In genomic region chr5:92132127-92132526, GRCm38 (mm10) we compare ENCODE assay signal across 22 mouse cellular contexts. TPM values are rescaled to one million over a fixed set of nuclear protein-coding genes. Genes with fewer than 3 reads are reported as not detected.
DNase-seq lines count a peak whose midpoint lies in the region; ATAC-seq and TF ChIP-seq lines count a peak whose summit lies in the region.
"Had no signal": no experiment of that assay in that cellular context is flagged by ENCODE, and none has a peak within 500 bp of the region (broad histone marks: within the 10 kb centered on the region; RNA-seq: fewer than 3 reads in every experiment).

No protein-coding gene starts in this region.

- H3K4me3 ChIP-seq in gastrocnemius, adult 2 months: no peak overlapping the region
- no peak overlapping the region for H3K4me3 ChIP-seq in liver, adult 2 months (ENCODE audit: insufficient read depth, low read depth, low read length)
- no peak overlapping the region for H3K4me3 ChIP-seq in liver, embryonic 11.5 days (ENCODE audit: low read depth, low read length)
- H3K4me3 ChIP-seq in stomach, postnatal 0 days (ENCODE audit: low read depth, low read length): no peak overlapping the region
- H3K4me3 ChIP-seq: embryonic facial prominence, embryonic 10.5 days; forebrain, embryonic 13.5 days; hindbrain, embryonic 15.5 days; intestine, embryonic 15.5 days; limb, embryonic 15.5 days; midbrain, embryonic 12.5 days; neural tube, embryonic 12.5 days had no signal

- no peak for TF ChIP-seq POLR2A in liver, adult 2 months (IDR thresholded peaks at IDR 0.05; ENCODE audit: extremely low read depth, insufficient read depth, low read length)

- TF ChIP-seq EP300 in stomach, postnatal 0 days (optimal IDR thresholded peaks at IDR 0.05): no peak

- no peak for DNase-seq in gastrocnemius, adult 2 months
- no peak for DNase-seq in gastrocnemius, postnatal 4 days (ENCODE audit: low spot score in 2 of 2)
- DNase-seq in liver, adult 2 months (ENCODE audit: extremely low read depth, low read depth, low spot score): no peak
- DNase-seq in liver, embryonic 11.5 days (ENCODE audit: low spot score): no peak
- peak; percentile 52 for DNase-seq in ZHBTc4 (ENCODE audit: low read depth, low spot score)
- no peak for DNase-seq in stomach, postnatal 0 days (ENCODE audit: low spot score)
- no peak for DNase-seq in frontal cortex, postnatal 14 days (ENCODE audit: low spot score in 2 of 2)
- no peak for DNase-seq in embryo, embryonic 10 days (ENCODE audit: low spot score)
- DNase-seq: cerebellum, adult 2 months; cerebellum, postnatal 36 days; gastrocnemius, postnatal 36 days; heart, postnatal 4 days; kidney, postnatal 10 days; lung, postnatal 10 days; thymus, postnatal 4 days had no signal

- intact Hi-C loops in gastrocnemius, adult 2 months (cut with DNase I): no loop called here

- no peak overlapping the region for H3K4me2 ChIP-seq in liver, embryonic 11.5 days
- H3K4me2 ChIP-seq in stomach, postnatal 0 days (replicated peaks; ENCODE audit: low read depth): no peak overlapping the region
- H3K4me2 ChIP-seq: forebrain, embryonic 13.5 days; hindbrain, embryonic 15.5 days; intestine, embryonic 15.5 days; limb, embryonic 15.5 days; midbrain, embryonic 12.5 days; neural tube, embryonic 12.5 days had no signal

- TF ChIP-seq CTCF in gastrocnemius, adult 2 months (IDR thresholded peaks at IDR 0.05): peak; percentile 24
- TF ChIP-seq CTCF in liver, adult 2 months (IDR thresholded peaks at IDR 0.05; ENCODE audit: low read depth, low read length): peak; percentile 16; the same call in 1 of the 2 replicates
- TF ChIP-seq CTCF in stomach, postnatal 0 days (IDR thresholded peaks at IDR 0.05; ENCODE audit: low read depth): peak; percentile 21

- H3K79me2 ChIP-seq in liver, adult 2 months (ENCODE audit: control insufficient read depth, insufficient read depth, low read length): no peaks in the 10 kb centered on the region

- H3K27me3 ChIP-seq in liver, adult 2 months (ENCODE audit: control insufficient read depth, insufficient read depth, low read length): no peaks in the 10 kb centered on the region
- H3K27me3 ChIP-seq in liver, embryonic 11.5 days (replicated peaks; ENCODE audit: control insufficient read depth, insufficient read depth, low read length): no peaks in the 10 kb centered on the region
- no peaks in the 10 kb centered on the region for H3K27me3 ChIP-seq in stomach, postnatal 0 days (ENCODE audit: control insufficient read depth, insufficient read depth, low read length)
- H3K27me3 ChIP-seq: forebrain, embryonic 13.5 days; hindbrain, embryonic 15.5 days; intestine, embryonic 15.5 days; limb, embryonic 15.5 days; midbrain, embryonic 12.5 days; neural tube, embryonic 12.5 days had no signal

- ATAC-seq in liver, embryonic 11.5 days (replicated peaks; ENCODE audit: low FRiP score): no peak
- no peak for ATAC-seq in stomach, postnatal 0 days (ENCODE audit: low FRiP score, low TSS enrichment)
- ATAC-seq: forebrain, embryonic 13.5 days; intestine, embryonic 15.5 days had no signal

- no peak overlapping the region for H3K9ac ChIP-seq in liver, adult 2 months (ENCODE audit: low read depth, low read length)
- no peak overlapping the region for H3K9ac ChIP-seq in liver, embryonic 11.5 days (ENCODE audit: low read depth, low read length)
- H3K9ac ChIP-seq in stomach, postnatal 0 days (ENCODE audit: low read length): no peak overlapping the region
- H3K9ac ChIP-seq: forebrain, embryonic 13.5 days; hindbrain, embryonic 15.5 days; intestine, embryonic 15.5 days; limb, embryonic 15.5 days; midbrain, embryonic 12.5 days; neural tube, embryonic 12.5 days had no signal

- H3K36me3 ChIP-seq in liver, adult 2 months (ENCODE audit: control insufficient read depth, insufficient read depth, low read length): no peaks in the 10 kb centered on the region
- H3K36me3 ChIP-seq in liver, embryonic 11.5 days (ENCODE audit: control insufficient read depth, insufficient read depth, low read length): no peaks in the 10 kb centered on the region
- no peaks in the 10 kb centered on the region for H3K36me3 ChIP-seq in stomach, postnatal 0 days (ENCODE audit: control insufficient read depth, insufficient read depth, low read length)
- H3K36me3 ChIP-seq: hindbrain, embryonic 15.5 days; intestine, embryonic 15.5 days; limb, embryonic 15.5 days had no signal

- no peak overlapping the region for H3K27ac ChIP-seq in gastrocnemius, adult 2 months
- H3K27ac ChIP-seq in liver, adult 2 months (replicated peaks; ENCODE audit: insufficient read depth, low read depth, low read length): no peak overlapping the region
- no peak overlapping the region for H3K27ac ChIP-seq in liver, embryonic 11.5 days (ENCODE audit: low read depth, low read length)
- H3K27ac ChIP-seq in stomach, postnatal 0 days (replicated peaks): no peak overlapping the region
- H3K27ac ChIP-seq: embryonic facial prominence, embryonic 10.5 days; forebrain, embryonic 13.5 days; hindbrain, embryonic 15.5 days; intestine, embryonic 15.5 days; limb, embryonic 15.5 days; midbrain, embryonic 12.5 days; neural tube, embryonic 12.5 days had no signal

- H3K9me3 ChIP-seq in liver, embryonic 11.5 days (ENCODE audit: control insufficient read depth, low read length): no peaks in the 10 kb centered on the region
- H3K9me3 ChIP-seq in stomach, postnatal 0 days (ENCODE audit: control insufficient read depth, low read length): no peaks in the 10 kb centered on the region
- H3K9me3 ChIP-seq: forebrain, embryonic 13.5 days; hindbrain, embryonic 15.5 days; intestine, embryonic 15.5 days; limb, embryonic 15.5 days; midbrain, embryonic 12.5 days; neural tube, embryonic 12.5 days had no signal

- WGBS in liver, adult 2 months: 99% methylated on average over 4 of the region's 4 CpGs
- WGBS in liver, embryonic 11.5 days: 94% methylated on average over 4 of the region's 4 CpGs
- WGBS in stomach, postnatal 0 days: 90% methylated on average over 4 of the region's 4 CpGs

- H3K4me1 ChIP-seq in liver, adult 2 months (ENCODE audit: control insufficient read depth, insufficient read depth, low read length): peaks cover 2% of the 10 kb centered on the region; the same call in 1 of the 2 replicates
- H3K4me1 ChIP-seq in liver, embryonic 11.5 days (replicated peaks; ENCODE audit: control insufficient read depth, insufficient read depth, low read length): peaks cover 17% of the 10 kb centered on the region
- H3K4me1 ChIP-seq in stomach, postnatal 0 days (replicated peaks; ENCODE audit: control insufficient read depth, insufficient read depth): no peaks in the 10 kb centered on the region

RNA-seq across cellular contexts. Expression of gene Uso1, which starts 5.6 kb away (rescaled TPM):
- 10 to 100 TPM; 63.2 to 72.3 TPM for total RNA-seq in gastrocnemius, adult 2 months (2021)
- total RNA-seq in gastrocnemius, postnatal 4 days (2021): 10 to 100 TPM; 75.5 to 85.8 TPM
- 44.7 and 46.6 TPM in 2 replicates for total RNA-seq in liver, adult 2 months (2014; rRNA removed)
- 20.4 and 22.2 TPM in 2 replicates for polyA plus RNA-seq in liver, adult 2 months (2012; rRNA removed)
- polyA plus RNA-seq in liver, embryonic 11.5 days (2014; fragmentation: Nextera tagmentation; extraction: Ambion mirVana): 24.1 and 26.9 TPM in 2 replicates
- polyA plus RNA-seq in stomach, postnatal 0 days (2015; fragmentation: Nextera tagmentation; extraction: Ambion mirVana): 36.6 and 36.7 TPM in 2 replicates

RNA-seq across cellular contexts. Expression of gene G3bp2, which starts 48.6 kb away (rescaled TPM):
- total RNA-seq in gastrocnemius, adult 2 months (2021): 10 to 100 TPM; 49.1 to 73.5 TPM
- total RNA-seq in gastrocnemius, postnatal 4 days (2021): 10 to 100 TPM; 68.6 to 70.1 TPM
- total RNA-seq in liver, adult 2 months (2014; rRNA removed): 29.5 and 37.3 TPM in 2 replicates
- polyA plus RNA-seq in liver, adult 2 months (2012; rRNA removed): 11.3 and 12.1 TPM in 2 replicates
- polyA plus RNA-seq in liver, embryonic 11.5 days (2014; fragmentation: Nextera tagmentation; extraction: Ambion mirVana): 127 and 143 TPM in 2 replicates
- 94.0 and 111 TPM in 2 replicates for polyA plus RNA-seq in stomach, postnatal 0 days (2015; fragmentation: Nextera tagmentation; extraction: Ambion mirVana)
